Mouse (Mus musculus) activated CD4-positive, CD25-positive, alpha-beta regulatory T cell (primary cell): Measurements from ENCODE around the gene Sbf2. TPM values are rescaled to one million over a fixed set of nuclear protein-coding genes. Genes with fewer than 3 reads are reported as not detected.

ENCODE experiments used
- polyA plus RNA-seq, 2 experiments: library from polyadenylated mRNA; unstranded; fragments of 100-300 nt; shearing (Covaris generic); gene quantifications; one replicate each; pipeline ENCODE4 v1.2.1; 2017

Sbf2 gene
- polyA plus RNA-seq, result 1 to 10 TPM; 7.1 to 7.7 TPM

DNA sequence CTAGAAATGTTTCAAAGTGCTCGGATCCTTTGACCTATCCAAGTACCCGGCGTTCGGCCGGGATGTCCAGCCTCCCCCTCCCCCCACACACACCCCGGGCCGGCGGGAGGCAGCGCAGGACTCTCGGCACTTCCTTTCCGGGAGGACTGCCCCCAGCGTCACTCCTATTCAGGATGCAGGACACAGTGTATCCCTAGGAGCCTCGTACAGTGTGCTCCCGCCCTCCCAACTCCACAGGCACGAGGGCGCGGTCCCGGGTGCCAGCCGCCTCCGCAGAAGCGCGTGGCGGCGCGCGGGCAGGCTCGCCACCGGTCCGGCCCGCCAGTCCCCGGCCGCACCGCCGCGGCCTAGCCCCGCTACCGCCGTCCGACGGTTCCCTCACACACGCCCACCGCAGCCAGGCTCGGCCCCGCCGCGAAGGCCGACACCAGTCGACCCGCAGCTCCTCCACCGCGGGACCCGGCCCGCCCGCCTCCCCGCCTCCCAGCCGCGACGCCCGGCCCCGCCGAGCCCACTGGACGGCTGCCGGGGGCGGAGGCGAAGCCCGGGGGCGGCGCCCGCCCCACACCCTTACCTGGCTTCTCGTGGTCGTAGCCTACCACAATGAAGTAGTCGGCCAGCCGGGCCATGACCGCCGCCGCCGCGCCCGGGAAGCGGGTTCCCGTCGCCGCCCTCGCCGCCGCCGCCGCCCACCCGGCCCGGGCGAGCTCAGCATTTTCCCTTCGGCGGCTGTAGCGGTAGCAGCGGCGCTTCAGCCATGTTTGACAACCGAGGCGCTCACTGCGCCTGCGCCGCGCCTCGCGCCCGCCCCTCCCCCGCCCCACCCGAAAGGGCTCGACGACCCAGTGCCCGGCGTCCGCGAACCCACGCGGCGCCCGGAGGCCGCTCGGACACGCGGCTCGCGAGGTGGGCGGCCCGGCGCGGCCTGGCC is at the start of gene Sbf2:
Sbf2 (minus strand) TSS at position 790 of the 931 bp plus-strand sequence.

DNA sequence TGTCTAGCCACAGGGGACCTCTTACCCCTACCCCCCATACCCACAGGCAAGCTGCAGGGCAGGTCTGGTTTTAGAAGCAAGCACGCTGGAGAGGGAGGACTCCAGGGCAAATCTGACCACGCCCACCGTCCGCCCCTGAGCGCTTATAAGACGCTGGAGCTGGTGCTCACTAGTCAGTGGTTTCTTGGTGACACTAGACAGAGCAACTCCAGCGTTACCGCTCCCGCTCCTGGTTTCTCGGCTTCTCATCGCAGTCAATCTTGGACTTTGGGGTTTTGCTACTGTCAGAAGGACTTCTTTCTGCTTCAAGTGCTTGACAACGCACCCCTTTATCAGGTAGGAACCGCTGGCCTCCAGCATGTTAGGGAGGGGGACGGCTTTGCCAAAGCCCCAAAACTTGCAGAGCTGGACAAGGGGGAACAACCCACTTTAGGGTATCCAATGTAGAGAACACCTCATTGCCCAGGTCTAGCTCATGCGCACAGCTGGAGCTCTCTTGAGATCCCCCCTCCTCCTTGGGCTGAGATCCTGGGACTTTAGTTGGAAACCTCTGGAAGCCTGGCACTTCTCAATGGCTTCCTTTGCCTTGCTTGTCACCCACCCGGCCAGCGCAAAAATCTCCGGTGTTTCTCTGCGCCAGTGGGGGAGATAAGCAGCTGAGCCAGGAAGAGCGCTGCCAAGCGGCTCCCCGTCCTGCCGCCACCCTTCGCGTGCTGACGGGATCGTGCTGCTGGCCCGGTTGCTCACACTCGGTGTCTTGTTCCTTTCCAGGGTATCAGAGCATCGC is 13.0 kb upstream of the Sbf2 start, which contains the start of gene Adm:
Adm (plus strand) TSS at position 176 of the 787 bp plus-strand sequence.

Other genes with a start within 250 kb of the Sbf2 start
- gene Adm, start 12.7 kb upstream of the Sbf2 start, polyA plus RNA-seq, result 1 to 10 TPM in 1 of 2 experiments, not detected in 1; 1.0 TPM
- 10 to 100 TPM; 12.5 to 19.7 TPM for gene Ampd3, start 153.3 kb upstream of the Sbf2 start, polyA plus RNA-seq
- 10 to 100 TPM in 1 of 2 experiments, 1 to 10 TPM in 1; 9.8 to 11.5 TPM for gene Rnf141, start 229.5 kb upstream of the Sbf2 start, polyA plus RNA-seq
- under 1 TPM in 1 of 2 experiments, not detected in 1; 0.27 TPM for gene Lyve1, start 248.3 kb upstream of the Sbf2 start, polyA plus RNA-seq